Mouse (Mus musculus) stomach, embryonic 14.5 days (tissue): ENCODE results near the gene Nipa1. TPM values are rescaled to one million over a fixed set of nuclear protein-coding genes. Genes with fewer than 3 reads are reported as not detected.
A peak's percentile ranks its signal among the peaks of the same experiment; 100 is the strongest.

Experiments used
- ATAC-seq: fragments of 200-750 bp; cut with Nextera tagmentation; 2 replicates; pipeline ENCODE4 v1.8.0; 2017; ENCODE audit warnings: low read depth, moderate TSS enrichment; ENCODE audit not compliant: insufficient number of reproducible peaks, insufficient read depth, low FRiP score
- H3K27ac ChIP-seq: fragments of 300-500 bp; sonication (generic); 2 replicates; pipeline ENCODE4 v1.5.1; 2014; ENCODE audit warnings: mild to moderate bottlenecking, low read length, moderate library complexity, mixed read lengths
- H3K27me3 ChIP-seq: fragments of 300-500 bp; sonication (generic); 2 replicates; pipeline ENCODE4 v1.6.1; 2014; ENCODE audit warnings: low read length, control low read depth, mixed read lengths; ENCODE audit not compliant: control insufficient read depth, insufficient read depth
- H3K36me3 ChIP-seq: fragments of 300-500 bp; sonication (generic); 2 replicates; pipeline ENCODE4 v1.6.1; 2014; ENCODE audit warnings: mild to moderate bottlenecking, control low read depth, low read length, moderate library complexity, mixed read lengths; ENCODE audit not compliant: control insufficient read depth, insufficient read depth
- H3K4me1 ChIP-seq: fragments of 300-500 bp; sonication (generic); 2 replicates; pipeline ENCODE4 v1.6.1; 2014; ENCODE audit warnings: low read length, control low read depth, mixed read lengths; ENCODE audit not compliant: control insufficient read depth, insufficient read depth
- H3K4me2 ChIP-seq: fragments of 300-500 bp; sonication (generic); replicated peaks from 2 replicates; pipeline ENCODE4 v1.6.1; 2014; ENCODE audit warnings: low read depth, low read length, control low read depth
- H3K4me3 ChIP-seq: fragments of 300-500 bp; sonication (generic); 2 replicates; pipeline ENCODE4 v1.5.1; 2014; ENCODE audit warnings: low read depth, low read length, control low read depth
- H3K9ac ChIP-seq: fragments of 300-500 bp; sonication (generic); replicated peaks from 2 replicates; pipeline ENCODE4 v1.6.1; 2014; ENCODE audit warnings: low read depth, mild to moderate bottlenecking, control low read depth, low read length, moderate library complexity, mixed read lengths
- H3K9me3 ChIP-seq: fragments of 300-500 bp; sonication (generic); 2 replicates; pipeline ENCODE4 v1.6.1; 2016; ENCODE audit warnings: low read depth, low read length, control low read depth; ENCODE audit not compliant: control insufficient read depth
- WGBS: fragments of 180-500 bp; shearing (Covaris S2); extraction: QIAGEN DNeasy Blood & Tissue Kit; methylation state at CpG from one replicate; pipeline ENCODE4 v1.1.7; 2014; 5-methylcytosine and 5-hydroxymethylcytosine counted together
- polyA plus RNA-seq: library from polyadenylated mRNA; unstranded; fragments of >200 nt; fragmentation: Nextera tagmentation; extraction: Ambion mirVana; gene quantifications from 2 replicates; pipeline ENCODE4 v1.2.1, GENCODE M21; 2014

Gene Nipa1
- polyA plus RNA-seq: 6.2 and 7.1 TPM in 2 replicates

DNA sequence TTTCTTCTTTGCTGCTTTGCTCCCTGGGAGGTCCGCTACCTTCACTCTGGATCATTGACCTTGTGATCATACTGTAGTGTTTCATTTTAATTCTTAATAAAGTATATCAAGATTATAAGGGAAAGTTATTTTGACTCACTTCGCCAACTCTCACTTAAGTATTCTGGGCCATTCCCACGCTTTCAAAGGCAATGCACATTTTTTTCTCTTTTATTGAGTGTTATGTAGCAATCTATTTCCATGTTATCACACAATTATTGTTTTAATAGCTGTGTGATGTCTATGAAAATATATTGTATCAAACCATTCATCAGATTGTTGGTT, at the start of gene Nipa1:
TSS of gene Nipa1 (minus strand) at position 25 of the 324 bp plus-strand sequence.
- Histone ChIP-seq H3K4me1 (0 out of 2 replicates have a peak, but pooled peaks cover 8% of the 10 kb centered on the region), H3K27me3 (no peaks in the 10 kb centered on the region), H3K4me2 (peak within 1 kb of the TSS; percentile 65), H3K27ac (peak within 1 kb of the TSS; percentile 48; the same call in 1 of the 2 replicates), H3K4me3 (peak within 1 kb of the TSS; percentile 76), H3K9me3 (no peaks in the 10 kb centered on the region), H3K9ac (peak within 1 kb of the TSS; percentile 73), H3K36me3 (no peaks in the 10 kb centered on the region)
- no peak for ATAC-seq
- 44% methylated on average over 3 of the region's 3 CpGs for WGBS

- Histone ChIP-seq H3K4me2 (no peak overlapping the region), H3K27ac (no peak overlapping the region), H3K36me3 (peaks cover 2% of the 10 kb centered on the region; the same call in 1 of the 2 replicates), H3K27me3 (no peaks in the 10 kb centered on the region), H3K9ac (no peak overlapping the region), H3K9me3 (no peaks in the 10 kb centered on the region), H3K4me1 (no peaks in the 10 kb centered on the region), H3K4me3 (no peak overlapping the region)
- 93% methylated on average over 1 of the region's 1 CpGs for WGBS
- ATAC-seq: no peak
Observed at GRCm38 (mm10) chr7:56066634-56067033, 46.9 kb upstream of the Nipa1 start.

DNA sequence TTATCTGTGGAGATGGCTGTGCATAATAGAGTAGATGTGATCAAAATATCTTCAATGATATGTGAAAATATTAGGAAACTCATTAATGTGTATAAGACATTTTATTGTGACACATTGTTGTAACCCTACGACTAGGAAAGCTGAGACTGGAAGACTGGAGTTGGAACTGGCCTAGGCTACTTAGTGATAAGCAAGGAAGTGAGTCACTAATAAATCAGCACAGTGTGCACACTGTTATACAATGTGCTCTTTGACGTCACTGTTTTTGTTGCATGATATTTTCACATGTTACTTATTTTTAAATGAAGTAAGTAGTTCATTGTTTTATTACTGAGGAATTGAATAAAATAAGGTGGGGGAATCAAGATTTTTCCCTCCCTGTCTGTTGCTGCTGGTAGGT, 46.4 kb upstream of the Nipa1 start:
- WGBS: 62% methylated on average over 2 of the region's 2 CpGs
- no peak overlapping the region for H3K9ac ChIP-seq
- no peak overlapping the region for H3K4me3 ChIP-seq
- H3K27me3 ChIP-seq: no peaks in the 10 kb centered on the region
- H3K27ac ChIP-seq: no peak overlapping the region
- H3K9me3 ChIP-seq: no peaks in the 10 kb centered on the region
- H3K36me3 ChIP-seq: peaks cover 3% of the 10 kb centered on the region; the same call in 1 of the 2 replicates
- no peaks in the 10 kb centered on the region for H3K4me1 ChIP-seq
- ATAC-seq: no peak
- H3K4me2 ChIP-seq: no peak overlapping the region

GRCm38 (mm10) chr7:56064876-56065275, 45.1 kb upstream of the Nipa1 start:
- Histone ChIP-seq H3K9me3 (no peaks in the 10 kb centered on the region), H3K27ac (no peak overlapping the region), H3K4me1 (no peaks in the 10 kb centered on the region), H3K36me3 (peaks cover 3% of the 10 kb centered on the region; the same call in 1 of the 2 replicates), H3K27me3 (no peaks in the 10 kb centered on the region), H3K9ac (no peak overlapping the region), H3K4me2 (no peak overlapping the region), H3K4me3 (no peak overlapping the region)
- no peak for ATAC-seq
- 91% methylated on average over 1 of the region's 1 CpGs for WGBS

- no peak overlapping the region for H3K4me3 ChIP-seq
- no peaks in the 10 kb centered on the region for H3K9me3 ChIP-seq
- peaks cover 7% of the 10 kb centered on the region; the same call in 1 of the 2 replicates for H3K36me3 ChIP-seq
- no peak for ATAC-seq
- H3K27me3 ChIP-seq: no peaks in the 10 kb centered on the region
- peaks cover 8% of the 10 kb centered on the region; the same call in 1 of the 2 replicates for H3K4me1 ChIP-seq
- H3K4me2 ChIP-seq: no peak overlapping the region
- H3K27ac ChIP-seq: no peak overlapping the region
- WGBS: 92% methylated on average over 3 of the region's 3 CpGs
- H3K9ac ChIP-seq: no peak overlapping the region
Observed at GRCm38 (mm10) chr7:56055338-56055737, 35.6 kb upstream of the Nipa1 start.

DNA sequence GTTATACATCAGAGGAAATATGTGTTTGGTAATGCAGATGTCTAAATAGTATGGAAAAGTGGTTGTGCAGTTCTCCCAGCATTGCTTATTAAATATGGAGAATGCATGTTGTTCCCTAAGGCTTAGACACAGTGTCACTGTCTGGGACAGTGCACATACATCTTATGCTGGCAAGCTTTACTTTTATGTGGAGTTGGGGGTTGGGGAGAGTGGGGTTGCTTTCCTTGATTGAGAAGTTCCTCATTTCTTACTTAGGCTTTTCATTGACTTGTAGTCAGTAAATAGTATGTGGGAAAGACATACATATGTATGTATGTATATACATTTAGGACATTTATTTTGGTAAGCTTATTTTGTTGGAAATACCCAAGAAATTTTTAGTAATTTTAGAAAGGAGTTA, 33.2 kb upstream of the Nipa1 start:
- no peak overlapping the region for H3K4me2 ChIP-seq
- no peak for ATAC-seq
- H3K27ac ChIP-seq: no peak overlapping the region
- H3K4me1 ChIP-seq: peaks cover 8% of the 10 kb centered on the region; the same call in 1 of the 2 replicates
- no peak overlapping the region for H3K4me3 ChIP-seq
- H3K27me3 ChIP-seq: no peaks in the 10 kb centered on the region
- H3K36me3 ChIP-seq: peaks cover 7% of the 10 kb centered on the region; the same call in 1 of the 2 replicates
- H3K9ac ChIP-seq: no peak overlapping the region
- H3K9me3 ChIP-seq: no peaks in the 10 kb centered on the region

GRCm38 (mm10) chr7:56050487-56050911, 30.7 kb upstream of the Nipa1 start:
- H3K4me1 ChIP-seq: peaks cover 8% of the 10 kb centered on the region; the same call in 1 of the 2 replicates
- H3K36me3 ChIP-seq: no peaks in the 10 kb centered on the region
- peak overlapping the region; percentile 80 for H3K4me3 ChIP-seq
- peak overlapping the region; percentile 86 for H3K27ac ChIP-seq
- H3K4me2 ChIP-seq: peak overlapping the region; percentile 70
- WGBS: under 1% methylated on average over 18 of the region's 18 CpGs
- H3K27me3 ChIP-seq: no peaks in the 10 kb centered on the region
- ATAC-seq: peak; percentile 12; the same call in 1 of the 2 replicates
- H3K9ac ChIP-seq: peak overlapping the region; percentile 60
- no peaks in the 10 kb centered on the region for H3K9me3 ChIP-seq

DNA sequence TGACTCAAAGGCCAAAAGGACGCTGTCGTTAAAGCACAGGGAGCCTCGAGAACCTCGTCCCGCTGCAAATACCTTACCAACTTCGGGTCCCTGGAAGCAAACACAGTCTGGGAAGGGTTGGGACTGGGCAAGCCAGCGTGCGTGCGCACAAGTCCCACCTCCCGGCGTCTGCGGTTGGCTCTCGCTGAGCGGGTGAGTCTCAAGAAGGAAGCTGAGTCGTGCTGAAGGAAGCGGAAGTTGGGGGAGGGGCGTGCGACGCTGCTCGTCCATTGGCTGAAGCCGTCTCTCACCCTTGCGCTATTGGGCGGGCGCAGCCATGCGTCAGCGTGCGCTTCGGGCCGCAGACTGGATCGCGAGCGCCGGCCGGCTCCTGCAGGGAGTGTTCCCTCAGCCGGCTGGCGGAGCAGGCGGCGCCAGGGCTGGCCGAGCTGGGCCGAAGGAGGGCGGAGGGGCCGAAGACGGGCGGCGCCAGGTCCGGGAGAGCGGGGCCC, 30.1 kb upstream of the Nipa1 start, which contains the start of gene Herc2:
TSS of gene Herc2 (plus strand) at position 366 of the 491 bp plus-strand sequence.
- H3K27me3 ChIP-seq: no peaks in the 10 kb centered on the region

GRCm38 (mm10) chr7:56047178-56047577, 27.4 kb upstream of the Nipa1 start:
- ATAC-seq: no peak
- H3K9me3 ChIP-seq: no peaks in the 10 kb centered on the region
- H3K4me3 ChIP-seq: no peak overlapping the region
- H3K4me1 ChIP-seq: peaks cover 8% of the 10 kb centered on the region; the same call in 1 of the 2 replicates
- WGBS: 64% methylated on average over 1 of the region's 1 CpGs
- no peaks in the 10 kb centered on the region for H3K36me3 ChIP-seq
- no peak overlapping the region for H3K4me2 ChIP-seq
- no peaks in the 10 kb centered on the region for H3K27me3 ChIP-seq
- H3K27ac ChIP-seq: no peak overlapping the region
- H3K9ac ChIP-seq: no peak overlapping the region

More for the DNA sequence above, 30.1 kb upstream of the Nipa1 start, which contains the start of gene Herc2:
- Histone ChIP-seq H3K4me1 (peaks cover 8% of the 10 kb centered on the region; the same call in 1 of the 2 replicates), H3K9ac (peak within 1 kb of the TSS; percentile 60), H3K9me3 (no peaks in the 10 kb centered on the region), H3K36me3 (no peaks in the 10 kb centered on the region), H3K27ac (peak within 1 kb of the TSS; percentile 86), H3K4me3 (peak within 1 kb of the TSS; percentile 80), H3K4me2 (peak within 1 kb of the TSS; percentile 70)
- peak; percentile 100 for ATAC-seq
- WGBS: 0% methylated on average over 45 of the region's 47 CpGs
